24 mouse cellular contexts compared by ENCODE assay signal in the genomic region with DNA sequence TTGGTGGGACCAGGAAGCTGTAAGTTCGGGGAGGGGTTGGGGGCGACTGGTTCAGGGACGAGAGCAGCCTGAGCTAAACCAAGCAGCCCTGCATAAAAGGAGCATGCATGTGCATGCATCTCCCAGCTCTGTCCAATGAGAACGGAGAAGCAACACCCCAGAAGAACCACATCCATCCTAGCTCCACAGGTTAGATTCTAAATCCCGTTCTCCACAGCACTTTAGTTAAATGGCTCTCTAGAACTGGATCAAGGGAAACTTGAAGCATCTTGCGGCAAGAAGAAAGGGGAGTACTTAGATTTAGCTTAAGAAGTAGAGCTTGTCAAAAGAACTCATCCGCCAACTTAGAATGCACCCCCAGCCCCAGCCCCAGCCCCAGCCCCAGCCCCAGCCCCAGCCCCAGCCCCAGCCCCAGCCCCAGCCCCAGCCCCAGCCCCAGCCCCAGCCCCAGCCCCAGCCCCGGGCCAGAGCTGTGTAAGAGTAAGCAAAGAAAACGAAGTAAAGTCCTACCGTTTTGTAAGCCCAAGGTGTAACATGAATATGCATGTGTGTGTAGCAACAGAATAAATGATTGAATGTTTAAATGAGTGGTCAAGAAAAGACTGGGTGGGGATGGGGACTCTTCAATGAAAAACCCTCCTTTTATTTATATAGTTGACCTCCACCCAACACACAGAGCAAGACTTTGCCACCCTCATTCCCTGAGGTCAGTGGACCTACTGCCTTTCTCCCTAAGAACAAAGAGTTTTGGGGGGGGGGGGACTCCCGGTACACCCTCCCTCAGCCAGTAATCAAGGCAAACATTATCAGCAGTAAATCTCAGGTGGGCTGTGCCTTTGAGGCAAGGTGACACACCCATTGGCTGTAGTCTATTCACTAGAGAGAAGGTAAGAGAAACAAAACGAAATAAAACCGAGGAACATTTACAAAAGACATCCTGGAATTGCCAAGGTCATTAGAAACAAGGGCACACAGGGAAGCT. TPM values are rescaled to one million over a fixed set of nuclear protein-coding genes. Genes with fewer than 3 reads are reported as not detected.
DNase-seq lines count a peak whose midpoint lies in the region; ATAC-seq and TF ChIP-seq lines count a peak whose summit lies in the region.
"Had no signal": no experiment of that assay in that cellular context is flagged by ENCODE, and none has a peak within 500 bp of the region (broad histone marks: within the 10 kb centered on the region; RNA-seq: fewer than 3 reads in every experiment).

No protein-coding gene starts in this region.

- peak overlapping the region; percentile 81 for H3K27ac ChIP-seq in gastrocnemius, adult 2 months
- H3K27ac ChIP-seq in heart, embryonic 15.5 days = peak overlapping the region; percentile 59
- H3K27ac ChIP-seq: embryonic facial prominence, embryonic 13.5 days; forebrain, embryonic 12.5 days; hindbrain, postnatal 0 days had no signal

- no peak for ATAC-seq in heart, embryonic 15.5 days (replicated peaks; ENCODE audit: insufficient number of reproducible peaks, insufficient read depth, low FRiP score, low read depth)
- ATAC-seq: activated CD4-positive, CD25-positive, alpha-beta regulatory T cell, adult 4 months; CD4-positive, CD25-positive, alpha-beta regulatory T cell, adult 4 months; forebrain, embryonic 16.5 days; hindbrain, postnatal 0 days had no signal

- H3K36me3 ChIP-seq in heart, embryonic 15.5 days = no peaks in the 10 kb centered on the region
- no peaks in the 10 kb centered on the region for H3K36me3 ChIP-seq in E14TG2a.4 (ENCODE audit: insufficient read depth, low read length)
- H3K36me3 ChIP-seq: embryonic facial prominence, embryonic 13.5 days; forebrain, embryonic 12.5 days; G1E; hindbrain, embryonic 13.5 days had no signal

- H3K9ac ChIP-seq in heart, embryonic 15.5 days = no peak overlapping the region
- H3K9ac ChIP-seq: embryonic facial prominence, embryonic 13.5 days; forebrain, embryonic 12.5 days; hindbrain, embryonic 13.5 days had no signal

- TF ChIP-seq CTCF in gastrocnemius, adult 2 months (IDR thresholded peaks at IDR 0.05) = no peak
- no peak for TF ChIP-seq CTCF in E14TG2a.4 (conservative IDR thresholded peaks at IDR 0.05; ENCODE audit: low read length)

- WGBS in heart, embryonic 15.5 days = 72% methylated on average over 13 of the region's 13 CpGs

- no peak overlapping the region for H3K4me3 ChIP-seq in gastrocnemius, adult 2 months
- no peak overlapping the region for H3K4me3 ChIP-seq in heart, embryonic 15.5 days
- H3K4me3 ChIP-seq in E14TG2a.4 (replicated peaks; ENCODE audit: low read length) = peak overlapping the region; percentile 41
- H3K4me3 ChIP-seq: embryonic facial prominence, embryonic 13.5 days; forebrain, embryonic 12.5 days; hindbrain, embryonic 13.5 days had no signal

- intact Hi-C loops in gastrocnemius, adult 2 months (cut with DNase I) = no loop called here
- intact Hi-C loops in gastrocnemius, postnatal 14 days (cut with DNase I; ENCODE audit: low total_unique reads) = no loop called here
- intact Hi-C loops in heart, postnatal 25 days (cut with DNase I) = no loop called here

- H3K27me3 ChIP-seq in heart, embryonic 15.5 days = no peaks in the 10 kb centered on the region
- no peaks in the 10 kb centered on the region for H3K27me3 ChIP-seq in E14TG2a.4 (ENCODE audit: insufficient read depth, low read length)
- H3K27me3 ChIP-seq: embryonic facial prominence, embryonic 13.5 days; forebrain, embryonic 12.5 days; hindbrain, embryonic 13.5 days had no signal

- no peak for DNase-seq in gastrocnemius, adult 2 months
- DNase-seq in gastrocnemius, postnatal 14 days = no peak
- no peak for DNase-seq in heart, postnatal 25 days (ENCODE audit: low spot score)
- peak; percentile 78 for DNase-seq in R1 (ENCODE audit: low read depth, low spot score)
- no peak for DNase-seq in embryo, embryonic 11 days
- DNase-seq: adrenal gland, postnatal 14 days; B cell, adult 2 months; cerebellum, adult 11-12 months; cerebellum, adult 9-10 months; cerebellum, postnatal 25 days; gastrocnemius, postnatal 36 days; heart, adult 11 months; heart, postnatal 36 days; kidney, adult 11 months had no signal

- peaks cover 50% of the 10 kb centered on the region for H3K4me1 ChIP-seq in heart, embryonic 15.5 days (replicated peaks)
- peaks cover 88% of the 10 kb centered on the region for H3K4me1 ChIP-seq in E14TG2a.4 (replicated peaks; ENCODE audit: low read depth, low read length)

- no peaks in the 10 kb centered on the region for H3K9me3 ChIP-seq in heart, embryonic 15.5 days (replicated peaks)
- H3K9me3 ChIP-seq in E14TG2a.4 (ENCODE audit: low read length) = no peaks in the 10 kb centered on the region
- H3K9me3 ChIP-seq: embryonic facial prominence, embryonic 13.5 days; forebrain, embryonic 12.5 days; G1E; hindbrain, embryonic 13.5 days had no signal

- H3K4me2 ChIP-seq in heart, embryonic 15.5 days = no peak overlapping the region
- H3K4me2 ChIP-seq: embryonic facial prominence, embryonic 13.5 days; forebrain, embryonic 12.5 days; hindbrain, embryonic 13.5 days had no signal

RNA-seq across cellular contexts. Expression of a gene that starts 46.1 kb away (rescaled TPM):
- 100 to 1,000 TPM; 236 to 397 TPM for total RNA-seq in gastrocnemius, adult 2 months (2021)
- 100 to 1,000 TPM; 209 to 220 TPM for total RNA-seq in gastrocnemius, postnatal 14 days (2021)
- polyA plus RNA-seq in heart, embryonic 15.5 days (2015; fragmentation: Nextera tagmentation; extraction: Ambion mirVana) = 34.3 and 43.3 TPM in 2 replicates
- 100 to 1,000 TPM; 444 to 447 TPM for total RNA-seq in heart, postnatal 25 days (2021)
